Comparison of ENCODE assay signal across 25 mouse cellular contexts in the genomic region with DNA sequence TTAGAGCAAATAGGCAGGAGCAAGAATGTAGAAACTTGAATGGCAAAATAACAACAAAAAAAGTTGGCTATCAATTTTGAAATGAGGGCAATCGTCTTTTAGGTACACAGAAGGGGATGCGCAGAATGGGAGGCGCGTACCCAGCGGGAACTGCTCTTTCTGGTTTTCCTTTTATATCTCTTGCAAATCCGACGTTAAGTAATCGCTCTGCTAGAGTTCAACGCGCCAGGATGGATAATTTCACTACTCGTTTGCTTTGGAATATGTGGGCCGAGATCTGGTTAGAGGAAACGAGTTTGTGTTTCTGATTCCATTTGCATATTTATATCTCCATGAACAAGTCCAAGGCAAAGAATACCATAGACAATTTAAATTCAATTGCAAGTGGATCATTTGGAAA.
"Had no signal": no experiment of that assay in that cellular context is flagged by ENCODE, and none has a peak within 500 bp of the region (broad histone marks: within the 10 kb centered on the region; RNA-seq: fewer than 3 reads in every experiment).

No protein-coding gene starts in this region.

- H3K27ac ChIP-seq: heart, adult 2 months; heart, embryonic 13.5 days; heart, embryonic 15.5 days; hindbrain, embryonic 10.5 days; hindbrain, embryonic 12.5 days; hindbrain, embryonic 14.5 days; intestine, embryonic 15.5 days; layer of hippocampus, adult 2 months; limb, embryonic 10.5 days; limb, embryonic 12.5 days; liver, embryonic 13.5 days; liver, embryonic 15.5 days had no signal

- ATAC-seq: hindbrain, embryonic 16.5 days; inflammation-experienced regulatory T-cells, adult 6 months; intestine, embryonic 15.5 days; intestine, postnatal 0 days had no signal

- DNase-seq: gastrocnemius, postnatal 14 days; gastrocnemius, postnatal 36 days; heart, adult 2 months; heart, postnatal 14 days; heart, postnatal 4 days; kidney, adult 18-20 months; kidney, adult 8-10 months; kidney, postnatal 10 days; kidney, postnatal 25 days; kidney, postnatal 4 days; liver; liver, embryonic 13.5 days had no signal

- H3K4me3 ChIP-seq: heart, adult 2 months; heart, embryonic 13.5 days; heart, embryonic 15.5 days; hindbrain, embryonic 10.5 days; hindbrain, embryonic 12.5 days; intestine, embryonic 15.5 days; layer of hippocampus, adult 2 months; limb, embryonic 10.5 days; limb, embryonic 12.5 days; liver, embryonic 13.5 days; liver, embryonic 15.5 days had no signal
